Mouse (Mus musculus) kidney, adult 11 months (tissue): ENCODE measurements around the gene Qtrt2.

Experiments used
- DNase-seq: peaks from one replicate; pipeline ENCODE4 v3.0.0; 2022

Gene Qtrt2

DNA sequence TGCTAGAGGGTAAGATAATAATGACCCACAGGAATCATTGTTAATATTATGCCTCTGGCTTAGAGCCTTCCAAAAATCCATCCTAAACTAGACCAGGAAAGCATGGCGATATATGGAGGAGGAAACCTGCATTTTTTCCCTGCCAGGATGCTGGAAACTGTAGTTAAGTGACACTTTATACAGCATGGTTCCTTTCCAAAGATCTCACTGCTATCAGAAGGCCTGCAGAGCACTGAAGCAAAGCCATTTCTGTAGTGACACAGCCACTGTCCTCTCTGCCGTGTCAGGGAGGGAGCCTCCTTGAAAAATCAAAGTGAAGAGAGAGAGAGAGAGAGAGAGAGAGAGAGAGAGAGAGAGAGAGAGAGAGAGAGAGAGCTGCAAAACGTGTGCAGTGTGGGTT lies 4.0 kb downstream of the Qtrt2 start:
- DNase-seq, result no peak

DNA sequence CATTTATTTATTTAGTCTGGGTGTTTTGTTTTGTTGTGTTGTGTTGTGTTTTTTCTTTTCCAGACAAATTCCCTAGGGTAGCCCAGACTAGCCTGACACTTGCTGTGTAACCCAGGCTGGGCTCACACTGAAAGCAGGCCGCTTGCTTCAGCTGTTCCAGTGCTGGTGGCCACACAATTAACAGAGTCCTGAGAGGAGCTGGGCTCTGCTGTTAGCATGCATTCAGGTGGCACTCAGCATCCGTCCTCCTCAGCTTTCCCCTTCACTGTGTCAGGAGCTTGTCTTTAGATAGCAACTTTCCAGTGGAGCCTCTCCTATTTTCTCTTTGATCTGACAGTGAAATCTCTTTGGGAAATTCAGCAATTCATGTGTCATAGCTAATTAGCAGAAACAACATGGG lies 4.6 kb downstream of the Qtrt2 start:
- DNase-seq, result no peak

DNA sequence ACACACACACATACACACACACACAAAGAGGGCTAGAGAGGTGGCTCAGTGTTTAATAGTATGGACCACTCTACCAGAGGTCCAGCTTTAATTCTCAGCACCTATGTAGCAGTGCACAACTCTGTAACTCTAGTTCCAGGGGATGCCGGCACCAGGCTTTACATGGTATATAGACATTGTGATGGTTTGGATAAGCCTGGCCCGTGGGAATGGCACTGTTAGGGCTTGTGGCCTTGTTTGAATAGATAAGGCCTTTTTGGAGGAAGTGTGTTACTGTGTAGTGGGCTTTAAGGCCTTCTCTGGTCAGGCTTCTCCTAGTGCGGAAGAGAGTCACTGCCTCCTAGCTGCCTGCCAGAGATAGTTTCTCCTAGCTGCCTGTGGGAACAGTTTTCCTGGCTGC lies 7.7 kb downstream of the Qtrt2 start:
- no peak for DNase-seq

DNA sequence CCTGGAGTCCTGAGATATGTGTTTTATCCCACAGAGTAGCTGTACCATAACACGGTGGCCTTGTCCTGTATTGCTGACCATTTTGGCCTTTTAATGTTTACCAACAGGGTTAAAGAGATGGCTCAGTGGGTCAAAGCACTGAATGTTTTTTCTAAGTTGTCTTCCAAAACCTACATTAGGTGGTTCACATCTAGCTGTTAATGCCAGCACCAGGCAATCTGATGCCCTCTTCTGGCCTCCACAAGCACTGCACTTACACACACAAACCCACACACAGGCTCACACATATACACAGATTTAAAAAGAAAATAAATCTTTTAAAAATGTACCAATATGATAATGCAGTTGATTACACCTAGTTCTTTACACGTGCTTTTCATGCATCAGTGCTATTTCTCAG lies 17.7 kb downstream of the Qtrt2 start:
- no peak for DNase-seq

DNA sequence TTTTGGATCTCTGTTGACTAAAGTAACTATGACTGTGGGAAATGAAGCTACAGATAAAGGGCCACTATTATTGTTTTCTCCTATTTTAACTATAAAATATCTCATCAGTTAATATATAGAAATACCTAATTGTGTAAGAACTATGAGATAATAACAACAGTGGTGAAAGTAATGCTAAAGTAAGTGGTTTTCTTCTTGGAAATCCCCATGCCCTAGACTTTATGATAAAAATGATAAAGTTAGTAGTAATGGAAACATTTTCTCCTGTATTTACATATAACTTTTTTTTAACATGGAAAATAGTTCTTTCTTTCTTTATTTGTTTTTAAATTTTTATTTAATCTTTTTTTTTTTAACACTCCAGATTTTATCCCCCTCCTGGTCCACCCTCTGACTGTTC lies 26.0 kb downstream of the Qtrt2 start:
- no peak for DNase-seq

DNA sequence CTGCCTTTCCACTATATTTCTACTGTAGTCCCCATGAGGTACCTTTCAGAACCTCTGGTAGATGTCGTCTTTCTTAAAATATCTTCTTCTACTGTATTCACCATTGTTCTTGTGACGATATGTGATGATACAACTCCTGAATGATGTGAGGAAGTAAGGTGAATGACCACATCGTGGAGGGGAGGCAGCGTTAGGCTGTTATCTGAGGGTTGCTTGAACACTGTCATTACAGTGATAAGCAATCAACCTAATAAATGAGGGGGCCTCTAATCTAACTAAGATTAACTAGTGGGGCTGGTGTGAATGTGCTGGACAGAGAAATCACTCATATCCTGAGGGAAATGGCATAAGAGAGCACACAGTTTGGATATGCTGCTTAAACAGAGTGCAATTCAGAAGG lies 26.5 kb downstream of the Qtrt2 start:
- no peak for DNase-seq

DNA sequence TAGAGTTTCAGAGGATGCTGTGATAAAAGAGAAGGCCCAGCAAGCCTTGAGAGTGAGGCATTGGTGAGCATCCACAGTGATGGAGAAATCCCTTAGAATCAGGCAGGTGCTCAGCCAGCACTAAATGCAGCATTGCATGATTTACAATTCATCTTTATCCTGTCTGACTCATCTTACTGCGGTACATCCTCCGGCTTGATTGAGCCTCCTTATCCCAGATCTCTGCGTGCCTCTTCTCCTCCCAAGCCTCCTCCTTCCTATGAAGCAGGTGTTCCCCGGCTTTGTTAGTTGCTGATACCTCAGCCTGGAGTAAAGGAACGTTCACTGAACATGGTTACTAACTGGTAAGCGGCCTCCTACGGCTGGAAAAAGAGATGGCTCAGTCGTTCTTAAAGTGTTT lies 32.1 kb downstream of the Qtrt2 start:
- no peak for DNase-seq

DNA sequence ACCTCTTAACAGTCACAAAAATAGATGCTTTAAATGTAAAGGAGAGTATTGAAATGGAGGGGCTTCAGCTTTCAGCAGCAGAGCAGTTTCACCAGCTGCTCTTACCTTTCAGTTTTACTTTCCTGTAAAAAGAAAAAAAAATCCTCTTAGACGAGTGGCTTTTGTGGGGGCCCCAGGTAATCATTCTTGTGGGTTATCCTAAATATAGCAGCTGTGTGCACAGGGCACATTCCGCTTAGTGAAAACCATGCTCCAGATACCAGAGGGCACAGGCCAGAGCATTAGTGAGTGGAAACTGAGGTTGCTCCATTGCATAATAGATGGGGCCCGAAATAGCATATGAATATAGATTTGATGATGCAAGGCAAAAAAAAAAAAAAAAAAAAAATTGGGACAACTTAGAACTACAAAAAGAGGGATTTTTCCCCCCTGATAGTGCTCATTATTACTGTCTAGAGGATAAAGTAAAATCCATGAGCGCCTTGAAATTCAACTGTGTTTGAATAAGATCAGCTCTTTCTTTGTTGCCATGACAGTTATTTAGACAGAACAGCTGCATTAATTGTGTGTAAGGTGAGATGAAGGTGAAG lies 35.8 kb downstream of the Qtrt2 start:
- no peak for DNase-seq

DNA sequence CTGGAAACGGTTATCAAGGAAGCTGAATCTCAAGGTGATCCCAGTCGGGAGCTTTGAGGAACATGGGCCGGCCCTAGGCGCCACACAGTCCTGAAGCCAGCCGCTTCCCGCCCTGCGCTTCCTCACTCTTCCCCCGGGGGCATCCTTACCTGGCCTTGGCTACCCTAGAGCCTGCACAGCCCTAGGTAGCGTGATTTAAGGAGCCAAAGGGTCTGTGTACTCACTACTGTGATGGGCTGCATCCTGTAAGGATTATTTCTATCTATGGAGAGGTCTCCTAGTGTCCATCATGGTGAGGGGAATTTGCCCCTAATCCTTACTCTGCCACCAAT lies 36.6 kb downstream of the Qtrt2 start:
- DNase-seq, result no peak

DNA sequence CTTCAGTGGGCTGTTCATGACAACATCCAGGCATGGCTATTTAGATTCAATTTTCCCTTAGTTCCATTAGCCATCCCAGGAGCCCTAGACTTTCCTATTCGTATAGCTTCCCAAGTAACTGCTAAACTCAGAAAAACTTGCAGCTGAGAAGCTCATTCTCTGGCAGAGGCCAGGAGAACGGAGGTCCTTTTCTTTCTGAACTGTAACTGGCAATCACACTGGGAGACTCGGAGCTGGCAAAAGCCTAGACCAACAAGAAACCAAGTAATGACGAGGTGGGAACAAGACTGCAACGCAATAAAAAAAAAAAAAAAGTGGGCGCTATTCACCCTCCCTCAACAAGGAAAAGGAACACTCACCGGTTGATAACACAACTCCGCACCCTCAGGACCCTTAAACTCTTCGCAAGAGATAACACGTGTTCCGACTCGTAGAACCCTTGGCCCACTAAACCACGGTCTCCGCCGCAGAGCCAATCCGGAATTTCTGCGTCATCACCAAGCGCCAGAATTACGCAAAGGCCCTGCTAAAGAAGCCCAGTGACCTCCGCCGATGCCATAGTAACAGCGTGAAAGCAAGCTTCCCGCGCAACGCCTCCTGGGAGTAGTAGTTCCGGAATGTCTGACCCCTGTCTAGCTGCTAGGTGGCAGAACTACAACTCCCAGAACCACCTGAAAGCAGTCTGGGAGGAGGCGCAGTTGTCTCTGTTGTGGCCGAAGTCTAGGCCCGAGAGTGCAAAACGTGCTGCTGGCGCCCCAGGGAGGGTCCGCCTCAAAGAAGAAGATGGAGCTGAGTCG lies 37.2 kb downstream of the Qtrt2 start, which contains the start of gene Ccdc191:
TSS of gene Ccdc191 (plus strand) at position 593 of the 797 bp plus-strand sequence.
- peak; percentile 100 for DNase-seq

DNA sequence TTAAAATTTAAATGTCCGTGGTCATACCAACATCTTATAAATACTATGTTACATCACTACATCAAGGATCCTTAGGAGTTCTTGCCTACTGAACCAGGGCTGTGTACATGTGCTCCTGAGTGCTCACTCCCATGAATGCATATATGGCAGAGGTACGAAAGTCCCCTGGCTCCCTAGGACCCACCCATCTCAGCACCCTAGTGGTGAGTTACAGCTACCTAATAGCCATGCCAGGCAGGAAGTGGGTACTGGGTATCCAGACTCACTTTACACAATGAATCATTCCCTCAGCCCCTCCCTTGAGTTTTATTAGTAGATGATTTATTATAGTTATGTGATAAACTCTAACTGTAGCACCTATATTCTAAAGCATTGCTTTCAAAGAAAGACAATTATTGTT lies 44.3 kb downstream of the Qtrt2 start:
- DNase-seq, result no peak

DNA sequence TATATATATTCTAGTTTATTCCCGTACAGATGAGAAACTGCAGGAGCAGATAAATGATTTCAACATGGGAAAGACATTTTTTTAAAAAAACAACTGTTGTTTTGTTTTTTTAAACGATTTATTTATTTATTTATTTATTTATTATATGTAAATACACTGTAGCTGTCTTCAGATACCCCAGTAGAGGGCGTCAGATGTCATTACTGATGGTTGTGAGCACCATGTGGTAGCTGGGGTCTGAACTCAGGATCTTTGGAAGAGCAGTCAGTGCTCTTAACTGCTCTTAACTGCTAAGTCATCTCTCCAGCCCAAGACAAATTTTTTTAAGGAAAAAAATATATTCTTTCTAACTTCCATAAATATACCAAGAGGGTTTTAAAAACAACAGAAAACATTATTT lies 45.0 kb downstream of the Qtrt2 start:
- DNase-seq, result no peak

DNA sequence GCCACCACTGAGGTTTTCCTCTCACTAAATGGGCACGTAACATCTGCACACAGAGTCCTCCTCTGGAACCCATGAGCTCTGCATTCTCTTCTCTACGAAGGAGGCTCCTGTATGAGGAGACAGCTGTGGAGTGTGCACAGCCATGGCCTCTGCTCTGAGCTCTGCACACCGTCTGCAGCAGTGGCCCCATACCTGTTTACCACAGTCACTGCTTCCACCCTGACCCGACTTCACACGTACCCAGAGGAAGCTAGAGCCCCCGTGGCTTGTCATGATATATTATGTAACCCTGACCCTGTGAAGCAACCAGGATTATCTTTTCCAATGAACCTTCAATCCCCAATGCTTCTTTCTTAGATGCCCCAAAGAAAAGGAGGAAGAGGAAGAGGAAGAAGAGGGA lies 46.8 kb downstream of the Qtrt2 start:
- no peak for DNase-seq

DNA sequence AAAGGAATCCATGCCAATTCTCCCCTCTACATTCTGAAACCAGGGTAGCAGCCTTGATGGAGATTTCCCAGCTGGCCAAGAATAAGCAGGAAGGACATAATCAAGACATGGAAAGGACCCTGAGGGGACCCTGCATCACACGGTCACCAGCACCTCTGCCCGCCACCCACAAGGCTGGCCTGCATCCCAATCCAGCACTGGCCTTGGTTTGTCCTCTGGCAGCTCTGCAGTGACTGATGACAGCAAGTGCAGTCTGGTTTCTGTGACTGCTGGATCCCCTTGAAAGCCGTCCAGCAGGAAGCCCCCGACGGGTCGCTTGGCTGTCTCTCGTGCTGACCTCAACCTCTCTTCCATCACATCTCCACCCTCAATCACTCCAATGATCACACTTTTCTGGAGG lies 55.2 kb downstream of the Qtrt2 start:
- no peak for DNase-seq

DNA sequence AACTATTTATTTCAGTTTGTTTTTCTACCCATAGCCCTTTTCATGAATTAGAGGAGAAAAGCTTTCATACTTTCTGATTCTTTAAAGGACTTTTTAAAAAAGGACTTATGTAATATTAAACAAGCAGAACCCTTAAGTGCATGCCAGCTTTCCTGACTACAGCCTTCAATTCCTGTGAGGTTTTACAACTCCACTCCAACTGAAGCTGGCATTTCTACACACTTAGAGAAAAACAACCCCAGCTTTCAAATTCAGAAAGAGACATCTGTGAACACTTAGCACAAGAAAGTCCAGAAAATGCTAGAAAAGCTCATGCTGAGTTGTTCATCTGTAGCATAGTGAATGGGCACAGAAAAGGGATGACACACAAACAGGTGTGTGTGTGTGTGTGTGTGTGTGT lies 56.8 kb downstream of the Qtrt2 start:
- DNase-seq, result no peak

DNA sequence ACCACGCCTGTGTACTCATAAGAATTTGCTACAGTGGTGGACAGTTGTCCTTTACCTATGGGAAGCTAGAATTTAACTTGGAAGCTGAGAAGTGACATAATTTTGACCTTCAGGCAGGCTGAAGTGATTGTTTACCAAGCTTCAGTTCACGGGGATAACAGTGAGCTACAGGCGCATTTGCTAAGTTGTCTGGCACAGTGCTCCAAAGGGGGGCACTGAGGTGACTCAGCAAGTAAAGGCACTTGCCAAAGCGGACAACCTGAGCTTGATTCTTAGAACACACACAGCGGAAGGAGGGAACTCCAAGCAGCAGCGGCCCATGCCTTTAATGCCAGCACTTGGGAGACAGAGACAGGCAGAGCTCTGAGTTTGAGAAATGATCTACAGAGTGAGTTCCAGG lies 66.0 kb downstream of the Qtrt2 start:
- no peak for DNase-seq

DNA sequence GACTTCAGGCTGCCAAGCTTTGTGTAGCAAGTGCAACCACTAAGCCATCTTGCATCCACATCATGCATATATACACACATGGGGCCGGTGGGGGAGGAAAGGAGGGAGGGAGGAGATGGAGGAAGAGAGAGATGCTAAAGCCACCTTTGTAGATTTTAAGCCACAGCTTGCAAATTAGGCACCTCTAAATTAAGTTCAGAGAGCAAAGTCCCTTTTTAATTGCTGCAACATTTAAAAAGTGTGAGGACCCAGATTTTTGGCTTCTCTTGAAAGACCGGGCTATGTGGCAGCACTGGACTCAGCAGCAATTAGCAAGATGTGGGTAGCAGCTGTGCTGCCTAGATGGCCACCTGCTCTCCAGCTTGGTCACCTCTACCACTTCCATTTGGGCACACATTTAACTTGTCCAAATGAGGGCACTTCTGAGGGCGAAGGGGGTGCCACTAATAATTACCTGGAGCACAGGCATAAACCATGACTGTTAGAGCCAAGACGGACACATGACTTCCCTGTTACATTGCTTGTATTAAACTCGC lies 67.6 kb downstream of the Qtrt2 start:
- no peak for DNase-seq

DNA sequence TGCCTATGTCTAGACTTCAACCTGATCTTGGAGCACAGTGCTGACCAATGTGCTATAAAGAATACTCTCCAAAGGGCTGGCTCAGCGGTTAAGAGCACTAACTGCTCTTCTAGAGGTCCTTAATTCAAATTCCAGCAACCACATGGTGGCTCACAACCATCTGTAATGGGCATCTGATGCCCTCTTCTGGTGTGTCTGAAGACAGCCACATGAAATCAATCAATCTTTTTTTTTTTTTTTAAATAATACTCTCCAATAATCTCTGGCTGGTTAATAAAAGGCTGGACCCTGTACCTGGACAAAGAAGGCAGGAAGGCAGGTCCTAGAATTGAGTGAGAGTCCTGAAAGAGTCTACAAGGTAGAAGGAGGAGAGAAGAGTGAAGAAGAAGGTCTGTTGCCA lies 76.8 kb downstream of the Qtrt2 start:
- DNase-seq, result no peak

DNA sequence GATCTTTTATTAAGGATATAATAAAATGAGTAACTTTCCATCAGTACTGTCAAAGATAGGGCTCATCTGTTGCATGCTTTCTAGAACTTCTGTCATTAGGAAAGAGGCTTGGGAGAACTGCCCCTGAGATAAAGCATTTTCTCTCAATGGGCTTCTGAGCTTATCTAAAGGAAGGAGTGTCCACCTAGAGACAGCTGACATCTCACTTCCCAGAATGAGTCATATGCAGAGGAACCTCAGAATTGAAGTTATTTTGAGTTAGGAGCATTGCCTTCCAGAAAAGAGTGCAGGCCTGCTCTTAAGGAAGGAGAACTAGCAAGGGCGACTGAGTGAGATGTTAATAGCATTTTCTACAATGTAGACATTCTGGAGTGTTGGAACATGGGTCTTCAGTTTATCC lies 85.4 kb downstream of the Qtrt2 start:
- no peak for DNase-seq

DNA sequence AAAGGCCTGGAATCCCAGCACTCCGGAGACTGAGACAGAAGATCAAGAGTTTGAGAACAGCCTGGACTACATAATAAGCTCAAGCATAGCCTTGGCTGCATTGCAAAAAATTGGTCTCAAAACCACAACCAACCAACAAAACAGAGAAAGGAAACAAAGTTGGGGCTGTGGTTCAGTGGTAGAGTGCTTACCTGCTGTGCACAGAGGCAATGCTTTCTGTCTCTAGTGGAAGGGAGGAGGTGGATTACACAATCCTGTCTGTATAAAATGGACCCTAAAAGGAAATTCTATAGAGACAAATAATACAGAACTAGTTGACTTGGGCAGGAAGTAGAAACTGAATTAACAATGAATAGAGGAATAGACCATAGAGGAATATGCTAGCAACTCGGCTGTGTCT lies 94.7 kb downstream of the Qtrt2 start:
- DNase-seq, result no peak

DNA sequence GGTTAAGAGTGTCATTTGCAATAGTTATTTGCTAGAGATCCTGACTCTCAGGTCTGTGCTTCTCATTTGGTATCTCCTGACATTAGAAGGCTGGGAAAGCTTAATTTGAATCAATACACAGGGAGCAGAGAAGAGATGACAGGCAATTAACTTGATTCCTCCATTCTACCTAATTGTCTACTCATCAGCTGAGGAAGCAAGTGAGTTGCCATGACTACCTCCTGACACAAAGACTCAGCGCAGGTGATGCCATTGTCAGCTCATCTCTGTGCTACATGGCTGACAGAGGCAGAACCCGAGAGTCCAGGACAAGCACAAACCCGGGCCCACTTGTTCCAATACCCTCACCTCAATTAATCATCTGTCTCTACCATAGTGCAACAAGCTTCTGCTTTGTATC lies 99.1 kb downstream of the Qtrt2 start:
- DNase-seq, result no peak

DNA sequence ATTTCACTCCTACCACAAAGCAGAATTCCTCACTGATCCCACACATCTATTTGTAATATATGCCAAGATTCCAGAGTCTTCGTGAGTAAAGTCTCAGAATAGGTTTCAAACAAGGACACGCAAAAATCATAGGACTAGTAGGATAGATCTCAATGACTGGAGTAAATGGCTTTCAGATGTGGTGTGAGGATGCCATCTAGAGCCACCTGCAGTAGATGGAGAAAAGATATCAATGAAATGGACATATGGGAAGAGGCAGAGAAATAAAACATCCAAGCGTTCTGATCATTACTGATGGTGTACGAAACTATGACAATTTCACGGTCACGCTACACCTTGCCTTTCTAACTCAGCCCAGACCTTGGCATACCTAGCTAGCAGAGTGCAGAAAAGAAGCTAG lies 108.2 kb downstream of the Qtrt2 start:
- no peak for DNase-seq

DNA sequence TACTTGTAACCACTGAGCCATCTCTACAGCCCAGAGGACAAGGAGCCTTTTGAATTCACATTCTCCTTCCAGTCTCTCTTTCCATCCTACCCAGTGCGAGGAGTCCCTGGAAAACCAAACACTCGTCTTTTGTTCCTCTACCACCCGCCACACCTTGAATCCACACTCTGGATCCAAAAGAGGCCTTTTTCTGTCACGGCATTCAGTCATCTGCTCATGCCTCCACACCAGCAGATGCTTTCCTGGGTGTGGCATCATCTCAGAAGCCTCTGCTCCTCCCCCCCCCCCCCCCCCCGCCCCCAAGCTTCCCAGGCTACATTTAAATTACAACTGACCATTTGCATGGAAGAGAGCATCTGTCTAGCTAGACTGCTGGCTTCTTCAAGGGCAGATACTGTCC lies 110.3 kb downstream of the Qtrt2 start:
- no peak for DNase-seq

DNA sequence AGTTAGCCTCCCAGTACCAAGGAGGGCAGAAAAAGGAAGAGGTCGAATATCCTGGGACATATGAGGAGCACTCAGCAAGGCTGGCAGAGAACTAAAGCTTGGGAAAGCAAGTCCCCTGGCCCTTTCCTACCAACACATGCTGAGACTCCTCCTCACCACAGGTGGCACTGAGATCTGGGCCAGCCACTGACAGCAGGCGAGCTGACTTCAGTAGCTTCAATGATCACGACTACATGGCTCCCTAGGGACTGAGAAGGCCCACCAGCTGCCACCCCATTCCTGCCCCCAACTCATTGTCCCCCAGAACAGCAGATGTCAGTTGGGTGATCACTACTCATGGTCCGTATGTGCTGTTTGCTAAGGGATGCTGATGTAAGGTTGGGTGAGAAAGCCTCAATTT lies 112.0 kb downstream of the Qtrt2 start:
- DNase-seq, result no peak
